Mouse (Mus musculus): Measurements from ENCODE around the gene Zfp853.

DNA sequence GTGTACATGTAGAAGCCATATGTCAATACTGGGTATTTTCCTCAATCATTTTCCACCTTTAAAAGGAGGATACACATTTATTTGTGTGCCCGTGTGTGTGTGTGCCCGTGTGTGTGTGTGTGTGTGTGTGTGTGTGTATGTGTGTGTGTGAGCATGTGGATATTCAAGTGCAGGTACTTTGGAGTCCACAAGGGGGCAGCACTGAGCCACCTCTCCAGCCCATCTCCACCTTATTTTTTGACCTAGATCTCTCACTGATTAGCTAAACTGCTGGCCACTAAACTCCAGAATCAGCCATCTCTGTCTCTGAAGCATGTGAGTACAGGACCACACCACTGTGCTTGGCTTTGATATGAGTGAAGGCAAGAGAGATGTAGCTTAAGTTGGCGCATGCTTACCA lies 1.4 kb upstream of the Zfp853 start:
- peak; percentile 55 for TF ChIP-seq CTCF (IDR thresholded peaks at IDR 0.05; ENCODE audit: low read depth, low read length)
- no peak for TF ChIP-seq POLR2A (IDR thresholded peaks at IDR 0.05; ENCODE audit: insufficient read depth, low read length)
- no peak for TF ChIP-seq EP300 (IDR thresholded peaks at IDR 0.05; ENCODE audit: insufficient read depth, low read depth, low read length)

Data from ES-Bruce4 (cell line).